Mouse (Mus musculus) liver, embryonic 15.5 days (tissue): ENCODE data around the gene Gm48552. TPM values are rescaled to one million over a fixed set of nuclear protein-coding genes. Genes with fewer than 3 reads are reported as not detected.

ENCODE experiments used
- ATAC-seq: fragments of 200-750 bp; cut with Nextera tagmentation; 2 replicates; pipeline ENCODE4 v1.8.0; 2017; ENCODE audit warnings: moderate number of reproducible peaks, mild to moderate bottlenecking, moderate library complexity; ENCODE audit not compliant: insufficient read depth
- H3K27ac ChIP-seq: fragments of 300-500 bp; sonication (generic); replicated peaks from 2 replicates; pipeline ENCODE4 v1.5.1; 2015; ENCODE audit warnings: mild to moderate bottlenecking, inconsistent platforms
- H3K27me3 ChIP-seq: fragments of 300-500 bp; sonication (generic); 2 replicates; pipeline ENCODE4 v1.6.1; 2015; ENCODE audit warnings: mild to moderate bottlenecking, inconsistent platforms
- H3K36me3 ChIP-seq: fragments of 300-500 bp; sonication (generic); replicated peaks from 2 replicates; pipeline ENCODE4 v1.6.1; 2015; ENCODE audit warnings: moderate library complexity, mild to moderate bottlenecking, inconsistent platforms
- H3K4me1 ChIP-seq: fragments of 300-500 bp; sonication (generic); replicated peaks from 2 replicates; pipeline ENCODE4 v1.6.1; 2015; ENCODE audit warnings: inconsistent platforms
- H3K4me2 ChIP-seq: fragments of 300-500 bp; sonication (generic); 2 replicates; pipeline ENCODE4 v1.6.1; 2015; ENCODE audit warnings: moderate library complexity, mild to moderate bottlenecking, inconsistent platforms
- H3K4me3 ChIP-seq: fragments of 300-500 bp; sonication (generic); replicated peaks from 2 replicates; pipeline ENCODE4 v1.5.1; 2015; ENCODE audit warnings: mild to moderate bottlenecking, inconsistent platforms
- H3K9ac ChIP-seq: fragments of 300-500 bp; sonication (generic); 2 replicates; pipeline ENCODE4 v1.6.1; 2015; ENCODE audit warnings: moderate library complexity, mild to moderate bottlenecking, inconsistent platforms
- H3K9me3 ChIP-seq: fragments of 300-500 bp; sonication (generic); replicated peaks from 2 replicates; pipeline ENCODE4 v1.6.1; 2016; ENCODE audit warnings: inconsistent platforms
- WGBS: fragments of 180-500 bp; shearing (Covaris S2); methylation state at CpG from one replicate; pipeline ENCODE4 v1.1.7; 2015; ENCODE audit warnings: mixed read lengths; ENCODE audit not compliant: insufficient replicate concordance; 5-methylcytosine and 5-hydroxymethylcytosine counted together
- polyA plus RNA-seq: library from polyadenylated mRNA; unstranded; fragments of >200 nt; fragmentation: Nextera tagmentation; extraction: Ambion mirVana; gene quantifications from 2 replicates; pipeline ENCODE4 v1.2.1, GENCODE M21; 2015

Gene Gm48552
- polyA plus RNA-seq, 1 experiment from 2014 or later, result not detected

DNA sequence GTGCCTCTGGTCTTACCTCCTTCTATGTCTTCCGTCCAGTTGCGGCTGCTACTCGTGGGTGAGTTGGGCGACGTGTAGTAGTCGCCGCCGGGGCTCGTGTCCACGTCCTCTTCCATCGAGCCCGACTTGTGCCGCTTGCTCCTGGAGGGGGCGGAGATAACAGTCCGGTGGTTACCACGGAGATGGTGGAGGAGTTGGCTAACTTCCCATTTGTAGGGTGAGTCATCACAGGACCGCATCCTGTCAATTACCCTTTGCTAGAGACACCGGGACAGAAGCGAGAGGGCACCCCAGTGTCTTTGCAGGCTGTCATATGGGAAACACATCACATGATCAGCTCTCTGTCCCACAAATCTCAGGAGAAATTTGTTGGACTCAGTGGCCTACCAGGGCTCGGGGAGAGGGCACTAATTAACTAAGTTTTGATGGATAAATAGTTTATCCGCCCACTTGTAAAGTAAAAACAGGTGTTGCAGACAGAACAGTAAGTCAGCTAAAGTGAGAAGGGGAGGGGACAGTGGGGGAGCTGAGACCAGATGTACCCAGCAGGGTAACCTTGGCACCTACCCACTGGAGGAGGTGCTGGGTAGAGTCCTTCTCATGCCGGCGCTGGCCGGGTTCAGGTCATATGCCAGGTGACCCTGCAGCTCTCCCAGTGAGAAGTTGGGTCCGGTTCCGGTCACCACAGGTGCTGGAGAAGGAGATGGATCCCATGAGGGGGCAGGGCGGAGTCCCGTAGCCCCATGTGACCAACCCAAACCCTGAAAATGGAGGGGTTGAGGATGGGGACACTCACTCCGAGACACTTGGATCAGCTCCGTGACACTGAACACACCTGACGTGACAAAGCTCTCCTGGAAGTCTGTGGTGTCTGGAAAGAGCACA lies 19.0 kb downstream of the Gm48552 start:
- no peaks in the 10 kb centered on the region; the same call in 1 of the 2 replicates for H3K36me3 ChIP-seq
- no peak for ATAC-seq
- H3K4me2 ChIP-seq, result peak overlapping the region; percentile 39
- peaks cover 91% of the 10 kb centered on the region for H3K4me1 ChIP-seq
- WGBS, result 19% methylated on average over 31 of the region's 31 CpGs
- peaks cover 65% of the 10 kb centered on the region for H3K27me3 ChIP-seq
- H3K9ac ChIP-seq, result no peak overlapping the region
- no peaks in the 10 kb centered on the region for H3K9me3 ChIP-seq
- peak overlapping the region; percentile 36 for H3K4me3 ChIP-seq
- H3K27ac ChIP-seq, result peak overlapping the region; percentile 53; the same call in 1 of the 2 replicates

DNA sequence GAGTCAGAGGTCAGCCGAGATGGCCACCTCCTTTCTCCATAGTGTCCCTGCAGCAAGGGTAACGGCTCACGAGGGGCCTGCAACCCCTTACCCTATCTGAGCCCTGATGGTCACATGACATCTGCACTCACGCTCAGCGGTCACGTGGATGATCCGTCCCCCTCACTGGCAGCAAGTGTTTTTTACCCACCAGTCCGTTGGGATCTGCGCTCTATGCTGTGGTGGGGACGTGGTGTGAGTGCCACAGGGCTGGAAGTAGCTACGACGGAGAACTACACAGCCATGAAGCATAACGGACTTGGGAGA lies 19.6 kb downstream of the Gm48552 start:
- Histone ChIP-seq H3K4me2 (0 out of 2 replicates have a peak overlapping the region, but pooled peaks have one; percentile 39), H3K4me3 (no peak overlapping the region), H3K9me3 (no peaks in the 10 kb centered on the region), H3K9ac (no peak overlapping the region), H3K4me1 (peaks cover 92% of the 10 kb centered on the region), H3K27me3 (peaks cover 59% of the 10 kb centered on the region), H3K36me3 (no peaks in the 10 kb centered on the region; the same call in 1 of the 2 replicates), H3K27ac (peak overlapping the region; percentile 49)
- WGBS, result 24% methylated on average over 13 of the region's 13 CpGs
- no peak for ATAC-seq

DNA sequence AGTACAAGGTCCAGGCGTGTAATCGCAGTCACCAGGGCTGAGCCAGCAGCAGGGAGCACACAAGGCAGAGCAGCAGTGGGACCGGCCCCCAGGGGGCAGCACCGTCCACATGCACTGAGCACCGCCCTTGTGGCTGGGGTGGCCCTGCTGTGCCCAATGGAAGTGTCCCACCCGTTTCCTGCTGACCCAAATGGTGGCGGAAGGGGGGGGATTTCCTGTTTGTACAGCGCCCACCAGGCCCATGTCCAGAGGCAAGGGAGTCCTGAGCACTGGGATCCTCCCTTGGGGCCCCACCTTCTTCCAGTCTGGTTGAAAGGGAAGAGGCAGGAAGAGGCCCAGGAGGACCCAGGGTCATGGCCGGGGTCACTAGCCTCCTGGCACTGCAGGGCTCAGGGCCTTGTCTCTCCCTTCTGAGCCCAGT lies 20.1 kb downstream of the Gm48552 start:
- H3K4me2 ChIP-seq, result peak overlapping the region; percentile 39
- 5% methylated on average over 9 of the region's 9 CpGs for WGBS

DNA sequence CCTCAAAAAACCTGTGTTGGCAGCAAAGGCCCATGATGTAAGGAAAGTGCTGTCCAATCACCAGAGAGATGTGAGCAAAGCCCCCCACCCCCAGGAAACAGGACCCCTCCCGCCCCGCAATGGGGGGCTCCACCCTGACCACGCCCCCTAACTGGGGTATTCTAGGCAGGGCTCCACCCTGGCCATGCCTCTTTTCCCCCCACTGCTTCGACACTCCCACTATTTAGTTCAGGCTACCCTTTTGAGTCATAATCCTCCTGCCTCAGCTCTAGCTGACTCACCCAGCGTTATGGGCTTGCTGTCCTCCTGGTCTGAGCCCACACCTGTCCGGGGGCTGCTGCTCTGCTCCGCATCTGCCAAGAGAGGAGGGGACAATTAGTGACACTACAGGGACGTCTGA lies 20.5 kb downstream of the Gm48552 start:
- Histone ChIP-seq H3K4me3 (no peak overlapping the region), H3K36me3 (no peaks in the 10 kb centered on the region), H3K27me3 (peaks cover 50% of the 10 kb centered on the region), H3K9ac (no peak overlapping the region; the same call in 1 of the 2 replicates), H3K27ac (peak overlapping the region; percentile 69), H3K4me1 (peaks cover 95% of the 10 kb centered on the region), H3K4me2 (peak overlapping the region; percentile 25), H3K9me3 (no peaks in the 10 kb centered on the region)
- ATAC-seq, result no peak
- 9% methylated on average over 8 of the region's 8 CpGs for WGBS

More for the DNA sequence above, 20.1 kb downstream of the Gm48552 start:
- Histone ChIP-seq H3K36me3 (no peaks in the 10 kb centered on the region; the same call in 1 of the 2 replicates), H3K4me1 (peaks cover 94% of the 10 kb centered on the region), H3K27ac (peak overlapping the region; percentile 69), H3K4me3 (no peak overlapping the region), H3K9ac (no peak overlapping the region; the same call in 1 of the 2 replicates), H3K9me3 (no peaks in the 10 kb centered on the region), H3K27me3 (peaks cover 54% of the 10 kb centered on the region)
- ATAC-seq, result peak; percentile 56

DNA sequence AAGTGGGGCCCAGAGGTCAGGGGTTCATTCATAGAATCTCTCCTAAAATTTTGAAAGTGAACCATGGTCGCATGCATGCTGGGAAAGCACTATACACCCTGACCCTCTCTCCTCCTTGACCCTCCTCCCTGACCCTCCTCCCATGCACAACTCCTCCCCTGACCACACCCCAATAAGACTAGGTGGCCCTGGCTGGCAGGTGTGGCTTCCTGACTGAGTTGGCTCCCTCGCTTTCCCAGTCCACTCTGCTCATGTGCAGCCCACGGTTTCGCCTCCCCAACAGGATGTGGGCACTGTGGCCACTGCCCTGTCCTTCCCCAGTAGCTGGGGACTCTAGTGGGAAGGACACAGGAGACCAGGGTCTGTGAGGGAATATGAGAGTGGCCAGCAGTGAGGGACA lies 21.5 kb downstream of the Gm48552 start:
- H3K27ac ChIP-seq, result peak overlapping the region; percentile 69
- H3K9ac ChIP-seq, result no peak overlapping the region
- H3K4me2 ChIP-seq, result peak overlapping the region; percentile 13
- peaks cover 41% of the 10 kb centered on the region for H3K27me3 ChIP-seq
- no peaks in the 10 kb centered on the region for H3K9me3 ChIP-seq
- no peaks in the 10 kb centered on the region for H3K36me3 ChIP-seq
- ATAC-seq, result no peak
- WGBS, result 22% methylated on average over 4 of the region's 4 CpGs
- no peak overlapping the region for H3K4me3 ChIP-seq
- peaks cover 97% of the 10 kb centered on the region for H3K4me1 ChIP-seq

DNA sequence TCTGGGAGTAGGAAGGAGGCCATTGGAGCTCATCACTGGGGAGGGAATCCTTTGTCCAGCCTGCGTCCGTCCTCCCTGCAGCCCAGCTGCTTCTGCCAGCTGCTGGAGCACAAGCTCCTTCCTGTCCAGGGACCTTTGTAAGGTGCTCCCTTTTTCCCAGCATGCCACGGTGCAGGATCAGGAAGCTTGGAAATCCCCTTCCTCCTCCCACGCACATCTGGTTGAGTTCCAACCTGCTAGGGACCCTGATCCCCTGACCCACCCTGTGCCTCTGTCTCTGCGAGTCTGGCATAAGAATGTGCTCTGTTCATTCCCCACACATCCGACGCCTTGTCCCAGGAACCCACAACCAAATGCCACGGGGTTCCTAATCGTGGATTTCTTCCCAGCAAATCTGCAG lies 22.2 kb downstream of the Gm48552 start:
- H3K27me3 ChIP-seq, result peaks cover 35% of the 10 kb centered on the region
- peak overlapping the region; percentile 69 for H3K27ac ChIP-seq
- H3K4me1 ChIP-seq, result peaks cover 91% of the 10 kb centered on the region
- H3K9me3 ChIP-seq, result no peaks in the 10 kb centered on the region
- no peak for ATAC-seq
- H3K4me2 ChIP-seq, result no peak overlapping the region; the same call in 1 of the 2 replicates
- no peak overlapping the region for H3K4me3 ChIP-seq
- no peak overlapping the region for H3K9ac ChIP-seq
- no peaks in the 10 kb centered on the region for H3K36me3 ChIP-seq
- WGBS, result 65% methylated on average over 9 of the region's 9 CpGs

DNA sequence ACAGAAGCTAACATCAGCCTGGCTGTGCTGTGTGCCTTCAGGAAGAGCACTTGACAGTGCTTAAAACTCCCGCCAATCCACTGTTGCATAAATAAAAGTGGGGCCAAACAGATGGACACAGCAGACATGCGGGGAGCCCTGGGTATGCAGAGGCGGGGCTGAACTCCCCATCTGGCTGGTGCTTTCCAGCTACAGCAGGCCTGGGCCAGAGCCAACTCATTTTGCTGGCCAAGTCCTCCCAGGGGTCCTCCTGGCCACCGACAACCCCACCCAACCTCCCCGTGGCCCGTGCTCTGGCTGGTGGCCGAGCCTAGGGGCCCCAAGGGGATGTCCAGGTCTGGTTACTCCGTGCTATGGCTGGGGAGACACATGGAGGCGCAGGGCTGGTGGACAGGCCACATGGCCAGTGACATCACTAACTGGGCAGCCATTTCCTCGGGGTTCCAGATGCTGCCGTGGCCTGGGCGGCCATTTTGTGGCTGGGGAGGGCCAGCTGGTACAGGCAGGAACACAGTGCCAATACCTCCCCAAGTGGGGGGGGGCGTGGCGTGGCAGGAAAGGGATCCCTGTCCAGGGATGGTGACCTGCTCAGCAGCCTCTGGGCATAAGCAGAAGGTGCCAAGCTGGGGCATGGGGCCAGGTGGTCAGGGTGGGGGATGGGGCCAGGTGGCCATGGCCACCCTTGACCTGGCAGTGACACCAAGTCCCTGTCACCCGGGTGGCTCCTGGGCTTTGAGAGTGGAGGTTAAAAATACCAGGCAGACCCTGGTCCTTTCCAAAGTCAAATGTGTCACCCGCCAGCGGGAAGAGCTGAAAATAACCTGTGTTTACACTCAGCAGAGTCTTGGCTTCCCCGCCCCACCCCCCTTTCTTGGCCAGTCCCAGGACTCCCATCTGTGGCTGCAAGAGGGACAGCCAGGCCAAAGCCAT lies 22.9 kb downstream of the Gm48552 start:
- ATAC-seq, result no peak
- peaks cover 32% of the 10 kb centered on the region for H3K27me3 ChIP-seq
- no peak overlapping the region for H3K4me2 ChIP-seq
- H3K4me1 ChIP-seq, result peaks cover 92% of the 10 kb centered on the region
- no peaks in the 10 kb centered on the region for H3K36me3 ChIP-seq
- H3K4me3 ChIP-seq, result no peak overlapping the region
- H3K27ac ChIP-seq, result peak overlapping the region; percentile 69
- H3K9ac ChIP-seq, result no peak overlapping the region
- 63% methylated on average over 18 of the region's 18 CpGs for WGBS
- H3K9me3 ChIP-seq, result no peaks in the 10 kb centered on the region

DNA sequence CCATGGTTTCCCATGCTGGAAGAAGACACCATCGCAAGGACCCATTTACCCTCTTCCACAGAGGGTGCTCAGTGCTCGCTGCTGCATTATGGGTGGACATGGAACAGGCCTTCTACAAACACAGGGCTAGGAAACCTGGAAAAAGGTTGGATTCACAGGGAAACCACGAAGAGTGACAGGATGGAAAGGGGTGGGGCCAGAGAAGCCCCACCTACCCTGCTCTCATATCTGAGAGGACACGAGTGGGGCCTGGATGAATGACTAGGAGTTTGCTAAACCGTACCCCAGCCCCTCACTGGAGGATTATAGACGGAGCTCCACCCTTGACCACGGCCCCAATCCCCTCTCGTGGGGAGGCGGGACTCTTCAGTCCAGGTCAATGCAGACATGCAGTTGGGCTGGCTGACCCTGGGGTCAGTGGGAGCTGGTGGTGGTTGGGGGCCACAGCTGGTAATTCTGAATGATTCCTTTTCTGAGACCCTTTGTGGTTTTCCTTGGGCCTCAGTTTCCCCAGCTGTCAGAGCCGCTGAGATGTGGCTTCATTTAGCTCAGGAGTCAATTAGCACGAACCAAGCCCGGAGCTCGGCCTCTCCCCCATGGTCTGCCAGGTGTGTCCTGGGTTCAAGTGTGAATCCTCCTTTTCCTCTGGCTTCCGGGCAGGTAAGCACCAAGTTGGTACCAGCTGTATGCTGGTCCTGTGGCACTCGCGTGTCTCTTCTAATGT lies 23.9 kb downstream of the Gm48552 start:
- ATAC-seq, result no peak
- H3K27me3 ChIP-seq, result peaks cover 32% of the 10 kb centered on the region
- WGBS, result 53% methylated on average over 16 of the region's 16 CpGs
- H3K9me3 ChIP-seq, result no peaks in the 10 kb centered on the region
- H3K4me1 ChIP-seq, result peaks cover 88% of the 10 kb centered on the region
- H3K36me3 ChIP-seq, result no peaks in the 10 kb centered on the region
- no peak overlapping the region for H3K4me2 ChIP-seq
- peak overlapping the region; percentile 66 for H3K27ac ChIP-seq
- H3K4me3 ChIP-seq, result no peak overlapping the region
- no peak overlapping the region; the same call in 1 of the 2 replicates for H3K9ac ChIP-seq

DNA sequence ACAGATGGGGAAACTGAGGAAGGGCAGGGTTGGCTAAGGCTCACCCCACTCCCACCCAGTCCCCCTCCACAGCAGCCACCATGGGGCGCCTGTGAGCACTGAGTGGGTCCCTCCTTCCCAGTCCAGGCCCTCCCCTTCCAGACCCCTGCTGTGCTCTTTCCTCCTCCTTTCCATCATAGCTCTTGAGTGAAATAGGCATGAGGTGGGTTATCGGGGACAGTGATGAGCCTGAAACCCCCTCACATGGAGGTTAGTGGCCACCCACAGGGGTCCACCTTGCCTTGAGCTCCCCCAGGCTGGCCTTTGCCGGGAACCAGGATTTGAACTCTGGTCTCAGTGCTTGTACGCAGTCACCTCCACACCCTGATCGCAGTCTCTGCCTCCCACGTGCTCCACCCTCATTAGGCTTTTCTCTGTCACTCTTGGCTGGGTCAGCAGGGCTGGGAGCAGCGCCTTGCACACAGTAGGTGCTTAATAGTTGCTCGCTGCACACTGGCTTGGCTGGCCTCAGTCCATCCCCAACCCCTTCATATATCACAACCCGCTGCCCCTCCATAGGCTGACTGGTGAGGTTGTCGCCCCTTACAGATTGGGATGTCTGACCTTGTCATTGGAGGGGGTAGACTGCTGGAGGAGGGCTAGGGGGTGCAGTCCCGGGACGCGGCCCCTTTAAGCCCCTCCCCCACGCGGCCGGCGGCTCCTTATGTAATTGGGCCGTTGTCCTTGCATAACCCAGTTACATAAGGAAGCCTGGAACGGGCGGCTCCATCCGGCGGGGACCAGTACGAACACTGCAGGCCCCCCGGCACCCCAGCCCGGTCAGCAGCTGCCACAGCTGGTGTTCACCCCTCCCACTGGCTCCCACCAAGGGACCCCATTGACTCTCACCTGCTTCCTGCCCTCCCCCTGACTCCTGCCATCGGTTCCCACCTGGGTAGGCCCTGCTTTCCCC lies 24.8 kb downstream of the Gm48552 start:
- Histone ChIP-seq H3K36me3 (no peaks in the 10 kb centered on the region), H3K9ac (no peak overlapping the region; the same call in 1 of the 2 replicates), H3K4me1 (peaks cover 85% of the 10 kb centered on the region), H3K9me3 (no peaks in the 10 kb centered on the region), H3K4me2 (peak overlapping the region; percentile 47), H3K4me3 (peak overlapping the region; percentile 26; the same call in 1 of the 2 replicates), H3K27me3 (peaks cover 32% of the 10 kb centered on the region), H3K27ac (peak overlapping the region; percentile 66)
- 18% methylated on average over 26 of the region's 26 CpGs for WGBS
- ATAC-seq, result peak; percentile 18

DNA sequence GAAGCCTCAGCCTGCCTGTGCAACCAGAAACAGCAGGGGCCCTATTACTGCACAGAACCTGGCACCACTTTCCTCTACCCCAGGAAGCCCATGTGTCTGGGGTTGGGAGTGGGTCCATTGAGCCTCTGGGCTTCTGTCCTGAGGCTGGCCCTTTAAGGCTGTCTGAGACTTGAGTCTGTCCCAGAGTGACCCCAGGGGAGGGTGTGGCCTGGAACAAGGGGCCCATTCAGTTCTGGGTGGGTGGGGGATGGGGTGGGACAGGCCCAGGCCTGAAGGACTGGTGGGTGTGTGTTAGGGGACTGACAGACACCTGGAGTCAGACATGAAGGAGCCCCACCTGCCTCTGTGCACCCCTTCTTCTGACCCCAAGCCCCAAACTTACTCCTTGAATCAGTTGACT lies 25.9 kb downstream of the Gm48552 start:
- no peak overlapping the region for H3K4me3 ChIP-seq
- H3K4me1 ChIP-seq, result peaks cover 84% of the 10 kb centered on the region
- no peaks in the 10 kb centered on the region for H3K9me3 ChIP-seq
- no peak for ATAC-seq
- peak overlapping the region; percentile 47 for H3K4me2 ChIP-seq
- H3K9ac ChIP-seq, result no peak overlapping the region
- H3K27me3 ChIP-seq, result peaks cover 24% of the 10 kb centered on the region
- H3K36me3 ChIP-seq, result no peaks in the 10 kb centered on the region
- peak overlapping the region; percentile 66 for H3K27ac ChIP-seq
